Mouse (Mus musculus): ENCODE results near the gene Olfr1086.
"Not testable (repeated sequence)": the region's sequence is repeated elsewhere in the genome, so short reads cannot be mapped to it uniquely, and the experiment has no call there.

Gene Olfr1086

GRCm38 (mm10) chr2:86679992-86680391, at the start of gene Olfr1086:
TSS of gene Olfr1086 (minus strand) at chr2:86680092.
- no peak for DNase-seq (ENCODE audit: low spot score in 2 of 2)

DNA sequence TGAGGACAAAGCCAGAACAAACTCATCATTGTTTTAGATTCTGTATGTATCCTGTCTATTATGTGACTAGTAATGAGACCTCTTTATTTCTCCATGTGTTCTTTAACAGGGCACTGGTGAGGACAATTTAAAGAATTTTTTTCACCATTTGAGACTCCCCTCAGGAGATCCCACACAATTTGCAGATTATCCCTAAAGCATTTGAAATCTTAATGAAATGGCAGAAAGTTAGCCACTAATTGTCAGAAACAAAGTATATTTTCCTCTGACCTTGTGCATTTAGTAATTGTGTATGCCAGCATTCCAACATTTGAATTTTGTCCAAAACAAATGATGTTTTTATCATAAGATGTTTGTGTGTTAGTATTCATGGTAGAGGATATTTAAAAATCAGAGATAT, 18.4 kb upstream of the Olfr1086 start, which contains the start of gene Olfr1087:
Gene Olfr1087 (minus strand): TSS at position 101 of the 400 bp plus-strand sequence.
- DNase-seq (ENCODE audit: low spot score in 2 of 2), result no peak

GRCm38 (mm10) chr2:86661919-86662318, 18.0 kb downstream of the Olfr1086 start, which contains the start of gene Olfr1085:
TSS of gene Olfr1085 (minus strand) at chr2:86662019.
- no peak for DNase-seq (ENCODE audit: low spot score in 2 of 2)

DNA sequence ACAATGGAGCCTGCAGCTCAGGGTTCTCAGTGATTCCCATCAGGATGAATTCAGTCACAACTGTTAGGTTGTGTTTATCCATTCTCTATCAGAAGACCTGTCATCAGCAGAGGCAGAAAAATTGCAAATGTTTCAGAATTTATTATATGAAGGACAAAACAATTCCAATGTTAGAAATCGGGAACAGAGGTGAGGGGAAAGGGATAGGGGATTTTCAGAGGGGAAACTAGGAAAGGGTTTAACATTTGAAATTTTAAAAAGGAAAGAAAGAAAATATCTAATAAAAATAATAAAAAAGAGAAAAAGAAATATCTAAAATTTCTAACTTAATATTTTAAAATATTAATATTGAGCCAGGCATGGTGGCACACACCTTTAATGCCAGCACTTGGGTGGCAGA, 40.3 kb downstream of the Olfr1086 start, which contains the start of gene Olfr1084:
Gene Olfr1084 (minus strand): TSS at position 101 of the 400 bp plus-strand sequence.
- not testable (repeated sequence) for DNase-seq (ENCODE audit: low spot score in 2 of 2)

All from spleen, postnatal 10 days (tissue).